Comparison of ENCODE assay signal across 18 mouse cellular contexts in genomic region chr15:29234635-29235034, GRCm38 (mm10).
DNase-seq lines count a peak whose midpoint lies in the region; ATAC-seq and TF ChIP-seq lines count a peak whose summit lies in the region.
"Had no signal": no experiment of that assay in that cellular context is flagged by ENCODE, and none has a peak within 500 bp of the region (broad histone marks: within the 10 kb centered on the region; RNA-seq: fewer than 3 reads in every experiment).

No protein-coding gene starts in this region.

- H3K9ac ChIP-seq in liver, embryonic 14.5 days (replicated peaks): no peak overlapping the region
- H3K9ac ChIP-seq in liver, embryonic 11.5 days (ENCODE audit: low read depth, low read length): no peak overlapping the region
- H3K9ac ChIP-seq: embryonic facial prominence, embryonic 13.5 days; neural tube, embryonic 13.5 days had no signal

- DNase-seq in embryo, embryonic 10 days (ENCODE audit: low spot score): peak; percentile 5
- no peak for DNase-seq in embryo, embryonic 9.5 days (ENCODE audit: extremely low spot score)
- DNase-seq in liver, embryonic 14.5 days (ENCODE audit: low read depth in 3 of 3, low spot score in 3 of 3): no peak
- DNase-seq in liver, embryonic 11.5 days (ENCODE audit: low spot score): no peak
- DNase-seq in NIH3T3 (ENCODE audit: low read depth): peak; percentile 5
- DNase-seq in mesoderm, embryonic 11.5 days (ENCODE audit: low read depth, low spot score): peak; percentile 1
- no peak for DNase-seq in gastrocnemius, adult 2 months
- DNase-seq: cerebellum, adult 9-10 months; heart, postnatal 4 days; kidney, postnatal 25 days; lung, adult 2 months; right cerebral cortex, postnatal 4 days; thymus, postnatal 36 days had no signal

- TF ChIP-seq EP300 in liver, embryonic 14.5 days (IDR thresholded peaks at IDR 0.05; ENCODE audit: low read depth): no peak

- ATAC-seq in liver, embryonic 14.5 days (ENCODE audit: insufficient read depth): no peak
- no peak for ATAC-seq in liver, embryonic 11.5 days (replicated peaks; ENCODE audit: low FRiP score)
- ATAC-seq: forebrain, embryonic 14.5 days; intestine, embryonic 16.5 days had no signal

- no peak overlapping the region for H3K27ac ChIP-seq in liver, embryonic 14.5 days
- H3K27ac ChIP-seq in liver, embryonic 11.5 days (ENCODE audit: low read depth, low read length): no peak overlapping the region
- no peak overlapping the region for H3K27ac ChIP-seq in gastrocnemius, adult 2 months
- H3K27ac ChIP-seq: embryonic facial prominence, embryonic 13.5 days; heart, embryonic 10.5 days; neural tube, embryonic 13.5 days had no signal

- H3K4me1 ChIP-seq in liver, embryonic 14.5 days (replicated peaks; ENCODE audit: control insufficient read depth in 2 of 2, insufficient read depth in 2 of 2, low read length in 1 of 2): no peaks in the 10 kb centered on the region
- H3K4me1 ChIP-seq in liver, embryonic 11.5 days (replicated peaks; ENCODE audit: control insufficient read depth, insufficient read depth, low read length): no peaks in the 10 kb centered on the region
- H3K4me1 ChIP-seq: embryonic facial prominence, embryonic 13.5 days; heart, embryonic 10.5 days; neural tube, embryonic 13.5 days had no signal

- peak; percentile 21; the same call in 1 of the 2 replicates for TF ChIP-seq CTCF in liver, embryonic 14.5 days (IDR thresholded peaks at IDR 0.05; ENCODE audit: low read depth)
- TF ChIP-seq CTCF in gastrocnemius, adult 2 months (IDR thresholded peaks at IDR 0.05): no peak

- no peaks in the 10 kb centered on the region for H3K36me3 ChIP-seq in liver, embryonic 14.5 days (replicated peaks; ENCODE audit: control insufficient read depth, insufficient read depth, low read depth)
- no peaks in the 10 kb centered on the region for H3K36me3 ChIP-seq in liver, embryonic 11.5 days (ENCODE audit: control insufficient read depth, insufficient read depth, low read length)
- H3K36me3 ChIP-seq: embryonic facial prominence, embryonic 13.5 days; heart, embryonic 10.5 days; neural tube, embryonic 13.5 days had no signal

- intact Hi-C loops in gastrocnemius, adult 2 months (cut with DNase I): no loop called here

- no peaks in the 10 kb centered on the region for H3K9me3 ChIP-seq in liver, embryonic 14.5 days (ENCODE audit: control insufficient read depth, low read length)
- H3K9me3 ChIP-seq in liver, embryonic 11.5 days (ENCODE audit: control insufficient read depth, low read length): no peaks in the 10 kb centered on the region
- H3K9me3 ChIP-seq: embryonic facial prominence, embryonic 13.5 days; heart, embryonic 10.5 days; neural tube, embryonic 13.5 days had no signal

- H3K4me3 ChIP-seq in liver, embryonic 14.5 days (ENCODE audit: insufficient read depth in 1 of 2, low read depth in 2 of 2, low read length in 2 of 2): no peak overlapping the region
- H3K4me3 ChIP-seq in liver, embryonic 11.5 days (ENCODE audit: low read depth, low read length): no peak overlapping the region
- H3K4me3 ChIP-seq in gastrocnemius, adult 2 months: no peak overlapping the region
- H3K4me3 ChIP-seq: embryonic facial prominence, embryonic 13.5 days; heart, embryonic 10.5 days; neural tube, embryonic 13.5 days had no signal

- H3K27me3 ChIP-seq in liver, embryonic 14.5 days (ENCODE audit: control insufficient read depth, insufficient read depth, low read length): no peaks in the 10 kb centered on the region
- no peaks in the 10 kb centered on the region for H3K27me3 ChIP-seq in liver, embryonic 11.5 days (replicated peaks; ENCODE audit: control insufficient read depth, insufficient read depth, low read length)
- H3K27me3 ChIP-seq: embryonic facial prominence, embryonic 13.5 days; neural tube, embryonic 13.5 days had no signal

- H3K4me2 ChIP-seq in liver, embryonic 14.5 days (ENCODE audit: low read depth): no peak overlapping the region
- no peak overlapping the region for H3K4me2 ChIP-seq in liver, embryonic 11.5 days
- H3K4me2 ChIP-seq: embryonic facial prominence, embryonic 13.5 days; neural tube, embryonic 13.5 days had no signal

Comparison
In these comparisons a context has a peak if more than half of its experiments do, and no peak if none do; other contexts are left out.
1. DNase-seq: peak in embryo, embryonic 10 days (single experiment), NIH3T3 (single experiment) and mesoderm, embryonic 11.5 days (single experiment); none in embryo, embryonic 9.5 days (single experiment), liver, embryonic 14.5 days (0 of 3), liver, embryonic 11.5 days (single experiment) and gastrocnemius, adult 2 months (single experiment).